Mouse (Mus musculus) right cerebral cortex, postnatal 25 days (tissue): ENCODE measurements around the gene Tmsb4x.

ENCODE experiments used
- DNase-seq: peaks from one replicate; pipeline ENCODE4 v3.0.0; 2022

Gene Tmsb4x

DNA sequence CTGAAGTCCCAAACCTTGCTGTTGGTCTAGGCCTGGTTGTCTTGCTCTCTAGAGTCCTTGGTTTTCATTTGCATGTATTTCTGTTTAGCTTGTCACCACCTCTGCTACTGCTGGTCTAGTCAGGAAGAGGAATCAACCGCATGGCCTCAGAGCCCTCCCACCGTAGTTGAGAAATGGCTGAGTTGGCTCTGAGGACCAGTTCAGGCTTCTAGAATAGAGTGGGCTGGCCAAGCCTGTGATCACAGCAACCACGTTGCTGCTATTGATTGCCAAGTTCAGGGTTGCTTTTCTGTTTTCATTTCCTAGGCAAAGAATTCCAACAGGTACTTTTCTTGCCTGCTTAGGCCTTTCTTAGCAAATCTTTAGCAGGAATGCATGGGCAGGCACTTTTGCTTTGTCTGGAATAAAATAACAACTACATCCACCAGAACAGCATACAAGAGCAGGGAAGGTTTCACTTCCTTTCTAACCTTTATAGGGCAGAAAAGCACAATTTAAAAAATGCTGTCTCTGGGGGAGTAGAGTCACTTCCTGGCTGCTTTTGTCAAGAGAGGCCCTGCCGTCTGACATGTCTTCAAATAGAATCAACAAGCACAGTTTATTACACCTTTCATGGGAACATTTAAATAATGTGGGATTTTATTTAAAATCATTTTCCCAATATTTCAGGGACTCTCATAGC lies 29.0 kb downstream of the Tmsb4x start:
- DNase-seq, result no peak

DNA sequence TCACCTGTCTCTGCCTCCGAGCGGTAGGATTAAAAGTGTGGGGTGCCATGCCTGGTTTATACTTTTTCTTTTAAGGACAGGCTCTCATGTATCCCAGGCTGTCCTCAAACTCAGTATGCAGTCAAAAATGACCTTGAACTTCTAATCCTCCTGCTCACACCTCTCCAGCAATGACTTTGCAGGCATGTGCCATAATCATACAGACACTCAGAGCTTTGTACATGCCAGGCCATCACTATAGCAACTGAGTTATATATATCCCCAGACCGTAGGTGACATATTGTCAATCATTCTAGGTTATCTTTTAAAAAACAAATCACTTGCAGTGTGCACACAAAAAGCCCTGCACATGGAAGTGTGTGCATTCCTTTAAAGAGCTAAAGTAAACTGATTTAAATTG lies 29.6 kb downstream of the Tmsb4x start:
- DNase-seq, result no peak

- DNase-seq, result no peak
These were observed 33.8 kb downstream of the Tmsb4x start for GRCm38 (mm10) chrX:167175319-167175718.

GRCm38 (mm10) chrX:167174311-167174710 lies 34.8 kb downstream of the Tmsb4x start:
- DNase-seq, result no peak

- DNase-seq, result peak; percentile 13
These were observed 36.9 kb downstream of the Tmsb4x start for GRCm38 (mm10) chrX:167172256-167172655.

DNA sequence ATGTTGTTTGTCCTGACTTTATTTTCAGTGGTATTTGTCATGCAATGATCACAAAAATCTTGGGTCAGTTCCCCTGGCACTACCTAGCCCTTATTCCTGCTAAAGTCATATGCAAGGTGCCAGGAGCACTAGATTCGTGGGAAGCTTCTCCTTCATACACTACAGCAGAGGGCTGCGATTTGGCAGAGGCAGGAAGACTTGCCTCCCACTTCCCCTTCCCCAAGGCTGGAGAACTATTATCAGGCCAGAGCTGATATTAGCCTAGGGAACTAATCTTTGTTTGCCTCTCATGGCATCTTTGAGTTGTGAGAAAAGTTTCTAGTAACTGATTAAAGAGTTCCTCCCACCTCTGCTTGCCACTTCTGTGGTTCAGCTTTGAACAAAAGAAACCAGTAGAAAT lies 37.8 kb downstream of the Tmsb4x start:
- DNase-seq, result no peak

DNA sequence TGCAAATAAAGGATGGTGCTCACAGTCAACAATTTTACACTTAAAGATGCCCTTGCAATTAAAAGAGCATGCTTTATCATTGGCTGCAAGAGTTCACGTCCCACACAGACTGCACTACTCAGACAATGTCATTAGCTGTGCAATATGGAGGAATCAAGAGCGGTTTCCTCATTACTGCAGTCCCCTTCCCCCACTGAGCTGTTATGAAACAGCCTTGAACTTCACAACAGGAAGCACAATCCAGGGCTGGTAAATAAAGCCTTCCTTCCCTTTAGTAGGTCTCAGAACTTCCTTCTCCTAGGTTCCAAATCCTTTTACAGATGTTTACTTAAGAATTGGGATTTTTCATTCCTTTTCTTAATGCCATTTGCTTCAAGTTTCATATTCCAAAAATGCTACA lies 41.8 kb downstream of the Tmsb4x start:
- DNase-seq, result no peak

- no peak for DNase-seq
These were observed 43.1 kb downstream of the Tmsb4x start for GRCm38 (mm10) chrX:167166051-167166450.

DNA sequence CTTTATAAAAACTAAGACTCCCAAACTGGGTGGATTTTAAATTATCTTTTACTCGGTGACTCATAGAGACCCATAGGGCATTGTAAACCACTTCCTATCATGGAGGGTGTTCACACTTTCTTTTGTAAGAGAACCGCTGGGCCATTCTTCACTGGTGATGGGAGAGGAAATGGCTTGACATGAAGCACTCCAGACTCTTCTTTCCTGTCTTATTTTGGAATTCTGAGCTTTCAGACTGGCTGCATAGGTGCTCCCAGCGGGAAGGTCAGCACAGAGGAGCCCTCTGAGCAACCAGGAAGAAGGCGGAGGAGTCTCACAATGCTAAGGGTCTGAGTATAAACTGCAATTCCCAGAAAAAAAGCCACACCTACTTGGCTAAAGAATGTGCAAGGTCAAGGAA lies 51.4 kb downstream of the Tmsb4x start:
- no peak for DNase-seq
